In the genomic region with DNA sequence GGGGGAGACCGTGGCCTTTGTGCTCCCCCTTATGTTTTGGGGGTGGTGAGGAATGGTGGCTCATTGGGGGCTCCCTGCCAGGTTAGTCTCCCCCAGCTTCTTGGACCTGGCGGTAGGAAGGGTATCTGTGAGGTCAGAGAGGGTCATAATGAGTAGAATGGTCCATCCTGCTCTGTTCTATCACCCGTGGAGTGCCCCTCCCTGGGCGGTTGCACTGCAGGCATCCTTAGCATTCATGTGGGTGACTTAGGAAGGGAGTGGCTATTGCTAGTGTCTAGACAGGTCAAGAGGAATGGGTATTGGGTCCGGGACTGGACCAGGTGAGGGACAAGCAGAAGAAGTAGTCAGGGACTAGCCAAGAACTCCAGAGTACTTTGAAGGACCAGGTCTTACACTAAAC, we compare ENCODE assay signal across 15 mouse cellular contexts. TPM values are rescaled to one million over a fixed set of nuclear protein-coding genes. Genes with fewer than 3 reads are reported as not detected.
"Had no signal": no experiment of that assay in that cellular context is flagged by ENCODE, and none has a peak within 500 bp of the region (broad histone marks: within the 10 kb centered on the region; RNA-seq: fewer than 3 reads in every experiment).

No protein-coding gene starts in this region.

- H3K4me3 ChIP-seq: liver, embryonic 15.5 days; midbrain, embryonic 12.5 days had no signal

- H3K9me3 ChIP-seq: liver, embryonic 15.5 days; megakaryocyte, embryonic 14.5 days; midbrain, embryonic 12.5 days had no signal

- H3K9ac ChIP-seq: liver, embryonic 15.5 days; lung, embryonic 14.5 days; midbrain, embryonic 12.5 days had no signal

- H3K4me1 ChIP-seq: midbrain, embryonic 12.5 days had no signal

- H3K4me2 ChIP-seq: liver, embryonic 15.5 days; midbrain, embryonic 12.5 days had no signal

- H3K36me3 ChIP-seq: liver, embryonic 15.5 days; midbrain, embryonic 12.5 days had no signal

- DNase-seq: kidney, postnatal 10 days; kidney, postnatal 4 days; left cerebral cortex, postnatal 4 days; lung, embryonic 14.5 days; lung, postnatal 14 days; thymus, adult 2 months; thymus, postnatal 25 days had no signal

- H3K27ac ChIP-seq: layer of hippocampus, adult 2 months; liver, embryonic 15.5 days; macrophage; midbrain, embryonic 12.5 days; stomach, postnatal 0 days had no signal

RNA-seq across cellular contexts. Expression of a gene that starts 0.8 kb away (rescaled TPM):
- polyA plus RNA-seq: intestine, postnatal 0 days; liver, embryonic 11.5 days; liver, embryonic 15.5 days; macrophage had no signal

RNA-seq across cellular contexts. Expression of a gene that starts 11.2 kb away (rescaled TPM):
- polyA plus RNA-seq: macrophage had no signal

RNA-seq across cellular contexts. Expression of a gene that starts 14.6 kb away (rescaled TPM):
- polyA plus RNA-seq: macrophage had no signal

RNA-seq across cellular contexts. Expression of a gene that starts 36.3 kb away (rescaled TPM):
- polyA plus RNA-seq: liver, embryonic 15.5 days had no signal
